Mouse (Mus musculus): ENCODE measurements around the gene Faap100.

DNA sequence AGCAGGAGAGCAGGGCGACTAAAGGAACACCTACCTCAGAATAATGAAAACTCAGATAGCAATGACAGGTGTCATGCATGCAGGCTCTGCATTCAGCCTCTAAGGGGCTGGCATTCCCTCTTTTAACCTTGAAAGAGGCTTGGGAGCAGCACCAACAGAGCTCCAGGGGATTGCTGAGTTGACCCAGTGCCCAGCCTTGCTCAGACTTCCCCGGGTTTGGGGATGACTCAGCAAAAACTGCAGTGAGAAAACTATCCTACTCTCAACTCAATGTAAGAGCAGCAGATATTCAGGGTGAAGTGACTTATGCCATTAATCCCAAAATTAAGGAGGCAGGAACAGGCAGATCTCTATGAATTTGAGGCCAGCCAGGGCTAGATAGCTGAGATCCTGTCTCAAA lies 8.6 kb upstream of the Faap100 start:
- TF ChIP-seq CTCF (IDR thresholded peaks at IDR 0.05; ENCODE audit: low read depth) (no peak), EP300 (IDR thresholded peaks at IDR 0.05; ENCODE audit: low read depth) (no peak)

Data from heart, postnatal 0 days (tissue).